Mouse (Mus musculus) stomach, postnatal 0 days (tissue): ENCODE results near the gene Cd24a. TPM values are rescaled to one million over a fixed set of nuclear protein-coding genes. Genes with fewer than 3 reads are reported as not detected.

Experiments used
- ATAC-seq: fragments of 200-750 bp; cut with Nextera tagmentation; 2 replicates; pipeline ENCODE4 v1.8.0; 2017; ENCODE audit not compliant: low FRiP score, low TSS enrichment
- DNase-seq: peaks from one replicate; pipeline ENCODE4 v3.0.0-alpha.2; 2016; ENCODE audit warnings: low spot score
- H3K27ac ChIP-seq: fragments of 300-500 bp; sonication (generic); replicated peaks from 2 replicates; pipeline ENCODE4 v1.5.1; 2014; ENCODE audit warnings: mild to moderate bottlenecking, control low read depth
- H3K27me3 ChIP-seq: fragments of 300-500 bp; sonication (generic); 2 replicates; pipeline ENCODE4 v1.6.1; 2014; ENCODE audit warnings: low read length; ENCODE audit not compliant: control insufficient read depth, insufficient read depth
- H3K36me3 ChIP-seq: fragments of 300-500 bp; sonication (generic); 2 replicates; pipeline ENCODE4 v1.6.1; 2014; ENCODE audit warnings: low read length, mixed read lengths; ENCODE audit not compliant: control insufficient read depth, insufficient read depth
- H3K4me1 ChIP-seq: fragments of 300-500 bp; sonication (generic); replicated peaks from 2 replicates; pipeline ENCODE4 v1.6.1; 2014; ENCODE audit warnings: antibody characterized with exemption; ENCODE audit not compliant: control insufficient read depth, insufficient read depth
- H3K4me2 ChIP-seq: fragments of 300-500 bp; sonication (generic); replicated peaks from 2 replicates; pipeline ENCODE4 v1.6.1; 2014; ENCODE audit warnings: low read depth, mild to moderate bottlenecking, control low read depth, moderate library complexity
- H3K4me3 ChIP-seq: fragments of 300-500 bp; sonication (generic); 2 replicates; pipeline ENCODE4 v1.5.1; 2014; ENCODE audit warnings: low read depth, low read length, control low read depth
- H3K9ac ChIP-seq: fragments of 300-500 bp; sonication (generic); 2 replicates; pipeline ENCODE4 v1.6.1; 2014; ENCODE audit warnings: mild to moderate bottlenecking, low read length, control low read depth, mixed read lengths
- H3K9me3 ChIP-seq: fragments of 300-500 bp; sonication (generic); 2 replicates; pipeline ENCODE4 v1.6.1; 2016; ENCODE audit warnings: low read length; ENCODE audit not compliant: control insufficient read depth
- CTCF ChIP-seq: IDR thresholded peaks from 2 replicates; pipeline ENCODE4 v1.5.1; 2016; ENCODE audit warnings: antibody characterized with exemption, low read depth, mild to moderate bottlenecking, moderate library complexity
- EP300 ChIP-seq: optimal IDR thresholded peaks from 2 replicates; pipeline ENCODE3; 2016; ENCODE audit warnings: antibody characterized with exemption
- WGBS: fragments of 180-500 bp; shearing (Covaris S2); extraction: QIAGEN DNeasy Blood & Tissue Kit; methylation state at CpG from one replicate; pipeline ENCODE4 v1.1.7; 2014; 5-methylcytosine and 5-hydroxymethylcytosine counted together
- polyA plus RNA-seq: library from polyadenylated mRNA; unstranded; fragments of >200 nt; fragmentation: Nextera tagmentation; extraction: Ambion mirVana; gene quantifications from 2 replicates; pipeline ENCODE4 v1.2.1, GENCODE M21; 2015

The Cd24a gene
- polyA plus RNA-seq, 1 experiment from 2014 or later, result 397 TPM

GRCm38 (mm10) chr10:43560765-43561164 lies 17.3 kb upstream of the Cd24a start:
- DNase-seq, result no peak
- WGBS, result 31% methylated on average over 2 of the region's 2 CpGs
- H3K27me3 ChIP-seq, result no peaks in the 10 kb centered on the region
- H3K36me3 ChIP-seq, result no peaks in the 10 kb centered on the region
- no peaks in the 10 kb centered on the region for H3K4me1 ChIP-seq
- ATAC-seq, result no peak
- no peaks in the 10 kb centered on the region for H3K9me3 ChIP-seq
- H3K27ac ChIP-seq, result no peak overlapping the region
- TF ChIP-seq EP300 (no peak), CTCF (peak; percentile 37)
- no peak overlapping the region for H3K4me2 ChIP-seq
- H3K9ac ChIP-seq, result no peak overlapping the region
- H3K4me3 ChIP-seq, result no peak overlapping the region

GRCm38 (mm10) chr10:43561311-43561710 lies 16.8 kb upstream of the Cd24a start:
- no peak overlapping the region for H3K4me2 ChIP-seq
- WGBS, result 92% methylated on average over 2 of the region's 2 CpGs
- no peak for DNase-seq
- TF ChIP-seq EP300 (no peak), CTCF (peak; percentile 16; the same call in 1 of the 2 replicates)
- H3K9ac ChIP-seq, result no peak overlapping the region
- no peaks in the 10 kb centered on the region for H3K27me3 ChIP-seq
- H3K27ac ChIP-seq, result no peak overlapping the region
- H3K4me3 ChIP-seq, result no peak overlapping the region
- no peaks in the 10 kb centered on the region for H3K9me3 ChIP-seq
- no peaks in the 10 kb centered on the region for H3K4me1 ChIP-seq
- H3K36me3 ChIP-seq, result no peaks in the 10 kb centered on the region
- no peak for ATAC-seq

GRCm38 (mm10) chr10:43574352-43574751 lies 3.7 kb upstream of the Cd24a start:
- Histone ChIP-seq H3K9ac (no peak overlapping the region), H3K27me3 (no peaks in the 10 kb centered on the region), H3K36me3 (no peaks in the 10 kb centered on the region), H3K4me1 (no peaks in the 10 kb centered on the region), H3K27ac (no peak overlapping the region), H3K9me3 (peaks cover 4% of the 10 kb centered on the region), H3K4me3 (no peak overlapping the region), H3K4me2 (no peak overlapping the region)
- ATAC-seq (no peak), DNase-seq (no peak)
- TF ChIP-seq CTCF (no peak), EP300 (no peak)
- 74% methylated on average over 2 of the region's 2 CpGs for WGBS

- H3K27me3 ChIP-seq, result no peaks in the 10 kb centered on the region
- H3K9ac ChIP-seq, result no peak overlapping the region
- no peak overlapping the region for H3K4me2 ChIP-seq
- peak; percentile 84 for DNase-seq
- ATAC-seq, result no peak
- H3K4me1 ChIP-seq, result no peaks in the 10 kb centered on the region
- peak; percentile 95 for TF ChIP-seq CTCF
- no peak for TF ChIP-seq EP300
- H3K36me3 ChIP-seq, result no peaks in the 10 kb centered on the region
- H3K9me3 ChIP-seq, result peaks cover 4% of the 10 kb centered on the region
- H3K27ac ChIP-seq, result no peak overlapping the region
- 5% methylated on average over 3 of the region's 3 CpGs for WGBS
- no peak overlapping the region for H3K4me3 ChIP-seq
These were observed 3.1 kb upstream of the Cd24a start for GRCm38 (mm10) chr10:43574956-43575355.

GRCm38 (mm10) chr10:43577299-43577996 lies 636 bp upstream of the Cd24a start:
- Histone ChIP-seq H3K36me3 (no peaks in the 10 kb centered on the region), H3K4me3 (peak overlapping the region; percentile 48; the same call in 1 of the 2 replicates), H3K4me1 (no peaks in the 10 kb centered on the region), H3K27ac (peak overlapping the region; percentile 96), H3K4me2 (peak overlapping the region; percentile 96), H3K27me3 (no peaks in the 10 kb centered on the region), H3K9me3 (no peaks in the 10 kb centered on the region), H3K9ac (0 out of 2 replicates have a peak overlapping the region, but pooled peaks have one; percentile 18)
- peak; percentile 16; the same call in 1 of the 2 replicates for ATAC-seq
- DNase-seq, result peak; percentile 82
- TF ChIP-seq EP300, result no peak
- TF ChIP-seq CTCF, result peak; percentile 33
- WGBS, result 26% methylated on average over 19 of the region's 19 CpGs

- TF ChIP-seq EP300, result no peak
- no peak for TF ChIP-seq CTCF
- DNase-seq (peak; percentile 79), ATAC-seq (peak; percentile 34)
- Histone ChIP-seq H3K9me3 (no peaks in the 10 kb centered on the region), H3K4me1 (no peaks in the 10 kb centered on the region), H3K4me2 (peak overlapping the region; percentile 96), H3K9ac (peak overlapping the region; percentile 69), H3K36me3 (no peaks in the 10 kb centered on the region), H3K27me3 (no peaks in the 10 kb centered on the region), H3K27ac (peak overlapping the region; percentile 96), H3K4me3 (peak overlapping the region; percentile 48)
- under 1% methylated on average over 32 of the region's 32 CpGs for WGBS
These were observed 276 bp downstream of the Cd24a start for GRCm38 (mm10) chr10:43578366-43578753.
